Mouse (Mus musculus): ENCODE measurements around the gene 2310022B05Rik.

GRCm38 (mm10) chr8:124677078-124677477 lies 13.9 kb upstream of the 2310022B05Rik start:
- TF ChIP-seq POLR2A (IDR thresholded peaks at IDR 0.05; ENCODE audit: extremely low read depth, insufficient read depth, low read length) (no peak), CTCF (IDR thresholded peaks at IDR 0.05; ENCODE audit: low read depth, low read length) (no peak)

Measured in liver, adult 2 months (tissue).